Comparison of ENCODE assay signal across 8 mouse cellular contexts in the genomic region with DNA sequence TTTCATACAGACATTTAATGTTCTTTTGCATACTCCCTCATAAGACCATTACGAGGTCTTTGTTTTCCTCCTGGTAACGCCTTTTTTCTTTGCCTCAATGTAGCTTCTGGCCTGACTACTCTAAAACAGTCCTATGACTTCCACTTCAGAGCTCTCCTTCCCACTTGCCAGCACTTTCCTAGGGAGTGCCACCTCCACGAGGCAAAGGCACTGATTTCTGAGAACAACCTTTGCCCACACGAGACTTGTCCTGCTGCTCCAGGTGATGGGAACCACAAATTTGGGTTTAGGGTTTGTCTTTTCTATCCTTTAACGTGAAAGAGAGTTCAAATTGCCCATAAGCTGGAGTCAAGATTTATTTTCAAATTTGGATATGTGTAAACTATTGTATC. TPM values are rescaled to one million over a fixed set of nuclear protein-coding genes. Genes with fewer than 3 reads are reported as not detected.
DNase-seq lines count a peak whose midpoint lies in the region; ATAC-seq and TF ChIP-seq lines count a peak whose summit lies in the region.

No protein-coding gene starts in this region.

- H3K4me1 ChIP-seq in heart, embryonic 15.5 days (replicated peaks) = peaks cover 24% of the 10 kb centered on the region
- peaks cover 12% of the 10 kb centered on the region for H3K4me1 ChIP-seq in bone marrow macrophage, adult 2 months (ENCODE audit: control insufficient read depth, insufficient read depth, low read length)
- peaks cover 24% of the 10 kb centered on the region for H3K4me1 ChIP-seq in hindbrain, embryonic 15.5 days (replicated peaks)
- H3K4me1 ChIP-seq in midbrain, embryonic 13.5 days (replicated peaks) = peaks cover 27% of the 10 kb centered on the region

- H3K27ac ChIP-seq in heart, embryonic 15.5 days = peak overlapping the region; percentile 91
- peak overlapping the region; percentile 92 for H3K27ac ChIP-seq in bone marrow macrophage, adult 2 months (ENCODE audit: insufficient read depth, low read depth, low read length)
- H3K27ac ChIP-seq in hindbrain, embryonic 15.5 days (replicated peaks) = peak overlapping the region; percentile 80
- peak overlapping the region; percentile 72 for H3K27ac ChIP-seq in midbrain, embryonic 13.5 days

- H3K27me3 ChIP-seq in heart, embryonic 15.5 days = no peaks in the 10 kb centered on the region
- no peaks in the 10 kb centered on the region for H3K27me3 ChIP-seq in hindbrain, embryonic 15.5 days
- H3K27me3 ChIP-seq in midbrain, embryonic 13.5 days = no peaks in the 10 kb centered on the region

- TF ChIP-seq CTCF in bone marrow macrophage, adult 2 months (IDR thresholded peaks at IDR 0.05; ENCODE audit: low read depth, low read length) = no peak

- DNase-seq in heart, adult 18-20 months = no peak
- no peak for DNase-seq in left cerebral cortex, postnatal 4 days
- no peak for DNase-seq in thymus, postnatal 25 days
- DNase-seq in cerebellum, postnatal 36 days = no peak

- H3K9ac ChIP-seq in heart, embryonic 15.5 days = peak overlapping the region; percentile 57
- H3K9ac ChIP-seq in hindbrain, embryonic 15.5 days = peak overlapping the region; percentile 37
- peak overlapping the region; percentile 53 for H3K9ac ChIP-seq in midbrain, embryonic 13.5 days (replicated peaks)

- intact Hi-C loops in left cerebral cortex, postnatal 4 days (cut with DNase I) = no loop called here

- no peak for ATAC-seq in heart, embryonic 15.5 days (replicated peaks; ENCODE audit: insufficient number of reproducible peaks, insufficient read depth, low FRiP score, low read depth)
- ATAC-seq in hindbrain, embryonic 15.5 days (ENCODE audit: low FRiP score, low read depth) = no peak
- no peak for ATAC-seq in midbrain, embryonic 13.5 days

- peaks cover 62% of the 10 kb centered on the region for H3K36me3 ChIP-seq in heart, embryonic 15.5 days
- H3K36me3 ChIP-seq in hindbrain, embryonic 15.5 days = peaks cover 74% of the 10 kb centered on the region
- peaks cover 71% of the 10 kb centered on the region for H3K36me3 ChIP-seq in midbrain, embryonic 13.5 days

- peak overlapping the region; percentile 66 for H3K4me2 ChIP-seq in heart, embryonic 15.5 days
- peak overlapping the region; percentile 68 for H3K4me2 ChIP-seq in hindbrain, embryonic 15.5 days
- peak overlapping the region; percentile 95 for H3K4me2 ChIP-seq in midbrain, embryonic 13.5 days (replicated peaks)

- TF ChIP-seq POLR2A in bone marrow macrophage, adult 2 months (IDR thresholded peaks at IDR 0.05; ENCODE audit: borderline replicate concordance, low read depth, low read length) = no peak

- peak overlapping the region; percentile 80 for H3K4me3 ChIP-seq in heart, embryonic 15.5 days
- peak overlapping the region; percentile 71 for H3K4me3 ChIP-seq in bone marrow macrophage, adult 2 months (ENCODE audit: insufficient read depth, low read length)
- peak overlapping the region; percentile 79 for H3K4me3 ChIP-seq in hindbrain, embryonic 15.5 days
- peak overlapping the region; percentile 83 for H3K4me3 ChIP-seq in midbrain, embryonic 13.5 days (replicated peaks)

- WGBS in heart, embryonic 15.5 days = 30% methylated on average over 5 of the region's 5 CpGs
- WGBS in hindbrain, embryonic 15.5 days = 48% methylated on average over 5 of the region's 5 CpGs
- WGBS in midbrain, embryonic 13.5 days = 54% methylated on average over 5 of the region's 5 CpGs

- no peaks in the 10 kb centered on the region for H3K9me3 ChIP-seq in heart, embryonic 15.5 days (replicated peaks)
- H3K9me3 ChIP-seq in hindbrain, embryonic 15.5 days = no peaks in the 10 kb centered on the region
- H3K9me3 ChIP-seq in midbrain, embryonic 13.5 days = no peaks in the 10 kb centered on the region

RNA-seq across cellular contexts. Expression of gene Eef1g, which starts 0.6 kb away (rescaled TPM):
- polyA plus RNA-seq in heart, embryonic 15.5 days (2015; fragmentation: Nextera tagmentation; extraction: Ambion mirVana) = 216 and 256 TPM in 2 replicates
- total RNA-seq in heart, adult 18-20 months (2021) = 100 to 1,000 TPM; 239 to 257 TPM
- polyA plus RNA-seq in bone marrow macrophage, adult 2 months (2012; ENCODE audit: insufficient read depth, insufficient read length, missing spikeins) = 220 and 226 TPM in 2 replicates
- 289 TPM in 2 replicates for polyA plus RNA-seq in hindbrain, embryonic 15.5 days (2015; fragmentation: Nextera tagmentation; extraction: Ambion mirVana)
- 334 and 335 TPM in 2 replicates for polyA plus RNA-seq in midbrain, embryonic 13.5 days (2015; fragmentation: Nextera tagmentation; extraction: Ambion mirVana)
- 100 to 1,000 TPM; 385 to 398 TPM for total RNA-seq in left cerebral cortex, postnatal 4 days (2021)

RNA-seq across cellular contexts. Expression of gene Tut1, which starts 12.5 kb away (rescaled TPM):
- 13.7 and 19.4 TPM in 2 replicates for polyA plus RNA-seq in heart, embryonic 15.5 days (2015; fragmentation: Nextera tagmentation; extraction: Ambion mirVana)
- total RNA-seq in heart, adult 18-20 months (2021) = 1 to 10 TPM; 8.2 to 9.5 TPM
- polyA plus RNA-seq in bone marrow macrophage, adult 2 months (2012; ENCODE audit: insufficient read depth, insufficient read length, missing spikeins) = 12.5 and 14.6 TPM in 2 replicates
- 24.9 and 25.4 TPM in 2 replicates for polyA plus RNA-seq in hindbrain, embryonic 15.5 days (2015; fragmentation: Nextera tagmentation; extraction: Ambion mirVana)
- polyA plus RNA-seq in midbrain, embryonic 13.5 days (2015; fragmentation: Nextera tagmentation; extraction: Ambion mirVana) = 32.4 and 32.6 TPM in 2 replicates
- 10 to 100 TPM; 17.5 to 20.0 TPM for total RNA-seq in left cerebral cortex, postnatal 4 days (2021)

RNA-seq across cellular contexts. Expression of gene Ahnak, which starts 22.9 kb away (rescaled TPM):
- 31.4 and 38.4 TPM in 2 replicates for polyA plus RNA-seq in heart, embryonic 15.5 days (2015; fragmentation: Nextera tagmentation; extraction: Ambion mirVana)
- 100 to 1,000 TPM; 341 to 356 TPM for total RNA-seq in heart, adult 18-20 months (2021)
- polyA plus RNA-seq in bone marrow macrophage, adult 2 months (2012; ENCODE audit: insufficient read depth, insufficient read length, missing spikeins) = 440 and 513 TPM in 2 replicates
- polyA plus RNA-seq in hindbrain, embryonic 15.5 days (2015; fragmentation: Nextera tagmentation; extraction: Ambion mirVana) = 4.6 TPM in 2 replicates
- polyA plus RNA-seq in midbrain, embryonic 13.5 days (2015; fragmentation: Nextera tagmentation; extraction: Ambion mirVana) = 3.7 and 4.9 TPM in 2 replicates
- 10 to 100 TPM; 14.0 to 18.5 TPM for total RNA-seq in left cerebral cortex, postnatal 4 days (2021)

RNA-seq across cellular contexts. Expression of gene Mta2, which starts 24.5 kb away (rescaled TPM):
- 74.2 and 99.5 TPM in 2 replicates for polyA plus RNA-seq in heart, embryonic 15.5 days (2015; fragmentation: Nextera tagmentation; extraction: Ambion mirVana)
- 10 to 100 TPM; 28.8 to 30.1 TPM for total RNA-seq in heart, adult 18-20 months (2021)
- 78.6 and 81.2 TPM in 2 replicates for polyA plus RNA-seq in bone marrow macrophage, adult 2 months (2012; ENCODE audit: insufficient read depth, insufficient read length, missing spikeins)
- polyA plus RNA-seq in hindbrain, embryonic 15.5 days (2015; fragmentation: Nextera tagmentation; extraction: Ambion mirVana) = 103 and 109 TPM in 2 replicates
- polyA plus RNA-seq in midbrain, embryonic 13.5 days (2015; fragmentation: Nextera tagmentation; extraction: Ambion mirVana) = 149 and 153 TPM in 2 replicates
- 10 to 100 TPM; 75.4 to 79.6 TPM for total RNA-seq in left cerebral cortex, postnatal 4 days (2021)

RNA-seq across cellular contexts. Expression of gene Eml3, which starts 36.8 kb away (rescaled TPM):
- polyA plus RNA-seq in heart, embryonic 15.5 days (2015; fragmentation: Nextera tagmentation; extraction: Ambion mirVana) = 12.7 and 21.9 TPM in 2 replicates
- 1 to 10 TPM; 5.7 to 7.6 TPM for total RNA-seq in heart, adult 18-20 months (2021)
- polyA plus RNA-seq in bone marrow macrophage, adult 2 months (2012; ENCODE audit: insufficient read depth, insufficient read length, missing spikeins) = 33.1 and 33.7 TPM in 2 replicates
- polyA plus RNA-seq in hindbrain, embryonic 15.5 days (2015; fragmentation: Nextera tagmentation; extraction: Ambion mirVana) = 9.9 and 12.8 TPM in 2 replicates
- 8.7 and 9.2 TPM in 2 replicates for polyA plus RNA-seq in midbrain, embryonic 13.5 days (2015; fragmentation: Nextera tagmentation; extraction: Ambion mirVana)
- 10 to 100 TPM in 1 of 2 experiments, 1 to 10 TPM in 1; 9.4 to 11.6 TPM for total RNA-seq in left cerebral cortex, postnatal 4 days (2021)

Comparison
In these comparisons a context has a peak if more than half of its experiments do, and no peak if none do; other contexts are left out.
1. RNA of gene Ahnak, which starts 22.9 kb away (polyA plus RNA-seq): 440 to 513 TPM in bone marrow macrophage, adult 2 months; 31.4 to 38.4 TPM in heart, embryonic 15.5 days, 3.7 to 4.9 TPM in midbrain, embryonic 13.5 days and 4.6 TPM in hindbrain, embryonic 15.5 days; every median in the first group is over 10 times any median in the second.
2. Peak in every context shown above with its lines, with median percentiles within 50 percentile points of each other: H3K27ac ChIP-seq, H3K4me2 ChIP-seq, H3K4me3 ChIP-seq and H3K9ac ChIP-seq.